Mouse (Mus musculus) left cerebral cortex, adult 2 months (tissue): Measurements from ENCODE around the gene Phospho1. TPM values are rescaled to one million over a fixed set of nuclear protein-coding genes. Genes with fewer than 3 reads are reported as not detected.
A peak's percentile ranks its signal among the peaks of the same experiment; 100 is the strongest.

Source experiments
- DNase-seq, 2 experiments: peaks; one replicate each; pipeline ENCODE4 v3.0.0; 2021 to 2022; ENCODE audit warnings: low spot score in 2 of 2, mixed read lengths in 1 of 2; ENCODE audit errors: extremely low spot score in 1 of 2
- H3K27ac ChIP-seq: fragments of 200-600 bp; 2 replicates; pipeline ENCODE4 v1.8.1; 2022
- H3K4me3 ChIP-seq: fragments of 200-600 bp; 2 replicates; pipeline ENCODE4 v1.8.1; 2022
- CTCF ChIP-seq: fragments of 200-600 bp; IDR thresholded peaks from 2 replicates; pipeline ENCODE4 v1.8.1; 2022; ENCODE audit warnings: antibody characterized with exemption, mild to moderate bottlenecking, moderate library complexity
- intact Hi-C: fragments of 180-260 bp; cut with DNase I; formaldehyde crosslinking; loops from one replicate; pipeline ENCODE4 v1.15.1; 2025
- total RNA-seq, 2 experiments: library from RNA; stranded (reverse); gene quantifications; 2 replicates each; pipeline ENCODE4 v1.2.3; 2021

Gene Phospho1
- total RNA-seq, 2 experiments from 2014 or later, result 75.1 to 80.4 TPM

DNA sequence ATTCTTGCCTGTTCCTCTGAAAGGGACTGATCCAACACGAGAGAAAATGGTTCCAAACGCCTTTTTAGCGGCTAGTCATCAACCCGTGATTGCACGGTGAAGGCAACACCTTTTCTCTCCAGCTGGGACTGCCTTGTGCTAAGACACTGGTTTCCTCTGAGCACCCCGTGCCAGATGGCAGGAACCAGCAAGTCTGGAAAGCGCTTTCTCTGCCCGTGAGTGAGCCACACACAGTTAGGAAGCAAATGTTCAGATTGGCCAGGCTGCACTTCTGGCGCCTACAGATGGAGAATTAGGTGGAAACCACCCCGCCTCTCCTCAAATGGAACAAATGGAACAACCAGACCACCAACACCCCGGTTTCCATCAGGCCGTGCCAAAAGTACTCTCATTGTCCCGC lies 32.5 kb upstream of the Phospho1 start:
- DNase-seq, result peak; percentile 24 to 36
- Histone ChIP-seq H3K27ac (no peak overlapping the region), H3K4me3 (no peak overlapping the region)
- intact Hi-C loops, result no loop called here
- TF ChIP-seq CTCF, result no peak

DNA sequence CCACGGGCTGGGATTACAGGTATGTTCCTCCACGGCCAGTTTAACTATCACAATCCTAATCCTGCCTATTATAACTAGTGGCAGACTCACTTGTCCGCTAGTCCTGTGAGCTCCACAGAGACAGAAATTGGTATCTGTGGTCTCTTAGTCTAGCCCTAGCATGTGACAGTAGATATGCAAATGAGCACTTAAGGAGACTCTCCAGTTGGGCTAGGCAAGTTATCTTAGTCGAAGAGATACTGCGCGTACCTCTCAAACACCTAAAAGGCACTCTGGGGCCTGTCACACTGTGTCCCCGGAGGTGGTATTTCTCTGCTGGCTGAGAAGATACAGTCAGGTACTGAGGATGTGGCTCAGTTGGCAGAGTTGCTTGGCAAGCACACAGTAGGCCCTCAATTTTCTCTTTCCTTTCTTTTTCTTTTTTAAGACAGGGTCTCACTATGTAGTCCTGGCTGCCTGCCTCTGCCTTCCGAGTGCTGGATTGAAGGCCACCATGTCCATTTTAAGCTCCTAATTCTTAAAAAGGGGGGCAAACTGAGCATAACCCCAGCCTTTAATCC lies 31.3 kb upstream of the Phospho1 start:
- no peak for DNase-seq
- no peak overlapping the region for H3K27ac ChIP-seq
- H3K4me3 ChIP-seq, result no peak overlapping the region
- no peak for TF ChIP-seq CTCF
- intact Hi-C loops, result no loop called here

DNA sequence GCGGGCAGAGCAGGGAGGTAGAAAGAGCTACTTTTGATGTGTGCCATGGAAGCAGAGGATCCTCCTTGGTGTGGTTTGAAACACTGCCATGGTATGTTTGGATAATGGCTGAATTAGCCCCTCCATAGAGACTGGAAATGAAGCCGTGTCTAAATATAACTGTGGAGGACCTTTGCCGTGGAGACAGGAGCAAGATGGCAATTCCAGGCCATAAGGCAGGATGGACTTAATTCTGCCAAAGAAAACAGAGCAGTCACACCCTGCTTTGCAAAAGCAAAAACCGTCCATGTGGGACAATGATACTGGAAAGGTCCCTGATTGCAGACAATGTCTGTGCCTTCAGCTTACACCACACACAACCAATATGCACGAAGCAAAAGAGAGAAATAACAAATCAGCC lies 30.1 kb upstream of the Phospho1 start:
- TF ChIP-seq CTCF, result no peak
- Histone ChIP-seq H3K27ac (no peak overlapping the region), H3K4me3 (no peak overlapping the region)
- DNase-seq, result no peak
- intact Hi-C loops, result no loop called here

DNA sequence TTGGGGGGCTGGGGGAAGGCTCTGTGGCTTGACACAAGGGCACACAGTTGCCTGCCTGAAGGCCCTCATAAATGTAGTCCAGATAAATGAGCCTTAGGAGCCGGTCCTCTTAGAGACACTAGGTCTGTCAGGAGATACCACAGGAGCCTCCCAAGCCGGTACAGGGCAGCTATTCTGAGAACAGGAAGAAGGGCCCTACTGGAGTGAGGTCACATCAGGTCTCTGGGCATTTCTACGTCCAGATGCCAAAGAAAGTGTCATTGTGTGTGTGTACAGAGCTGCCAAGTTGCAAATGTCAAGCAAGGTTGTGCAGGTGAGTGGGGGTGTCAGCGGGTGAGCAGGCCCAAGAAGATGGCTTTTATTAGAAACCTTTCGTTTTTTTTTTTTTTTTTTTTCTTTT lies 28.7 kb upstream of the Phospho1 start:
- TF ChIP-seq CTCF, result no peak
- intact Hi-C loops, result no loop called here
- DNase-seq, result no peak
- Histone ChIP-seq H3K4me3 (no peak overlapping the region), H3K27ac (no peak overlapping the region)

DNA sequence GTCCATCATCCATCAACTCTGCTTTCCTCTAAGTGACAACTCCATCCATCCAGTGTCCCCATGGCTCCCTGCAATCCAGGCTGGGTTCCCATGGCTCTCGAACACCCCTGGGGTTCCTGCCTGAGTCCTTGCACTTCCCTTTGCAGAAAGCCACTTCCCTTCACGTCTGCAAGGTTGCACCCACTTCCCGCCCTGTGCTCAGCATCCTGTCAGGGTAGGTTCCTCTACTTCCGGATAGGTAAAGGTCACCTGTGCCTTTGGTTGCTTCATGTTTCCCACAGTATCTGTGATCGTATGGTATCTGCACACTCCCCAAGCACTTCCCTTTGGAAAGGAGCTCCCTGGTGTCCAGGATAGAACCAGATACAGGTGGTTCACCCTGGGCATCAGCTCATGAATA lies 19.3 kb upstream of the Phospho1 start:
- intact Hi-C loops, result no loop called here
- Histone ChIP-seq H3K27ac (no peak overlapping the region), H3K4me3 (no peak overlapping the region)
- no peak for DNase-seq
- no peak for TF ChIP-seq CTCF

DNA sequence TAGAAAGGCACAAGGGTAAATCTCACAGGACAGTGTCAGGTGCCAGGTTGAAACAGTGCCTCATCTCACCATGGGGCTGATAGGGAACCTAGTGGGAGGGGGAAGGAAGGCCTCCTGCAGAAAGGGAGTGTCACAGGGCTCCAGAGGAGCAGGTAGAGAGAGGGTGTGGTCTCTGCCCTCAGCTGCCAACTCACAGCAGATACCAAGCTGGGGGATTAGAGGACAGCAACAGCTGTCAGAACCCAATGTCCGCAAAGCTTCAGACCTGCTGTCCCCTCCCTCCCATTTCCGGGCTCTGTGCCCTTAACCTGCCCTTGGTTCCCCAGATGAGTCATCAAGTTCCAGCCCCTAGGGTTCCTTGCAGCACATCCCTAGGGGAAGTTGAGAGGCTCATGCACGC lies 18.8 kb upstream of the Phospho1 start:
- no peak for TF ChIP-seq CTCF
- Histone ChIP-seq H3K27ac (no peak overlapping the region), H3K4me3 (no peak overlapping the region)
- intact Hi-C loops, result no loop called here
- DNase-seq, result no peak

DNA sequence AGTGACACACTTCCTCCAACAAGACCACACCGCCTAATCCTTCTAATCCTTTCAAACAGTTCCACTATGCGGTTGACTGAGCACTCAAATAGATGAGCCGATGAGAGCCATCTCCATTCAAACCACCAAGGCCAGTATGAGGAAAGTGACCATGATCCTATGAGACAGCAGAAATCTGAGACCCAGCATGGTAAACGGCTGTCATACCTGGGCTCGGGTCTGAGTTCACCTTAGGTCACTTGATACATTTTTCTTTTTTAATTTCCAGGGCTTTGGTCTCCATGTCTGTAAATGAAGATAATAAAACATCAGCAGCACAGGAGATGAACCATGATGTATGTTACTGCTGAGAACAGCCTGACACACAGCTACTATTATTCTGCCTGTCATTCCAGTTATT lies 16.4 kb upstream of the Phospho1 start:
- DNase-seq, result no peak
- H3K4me3 ChIP-seq, result no peak overlapping the region
- TF ChIP-seq CTCF, result no peak
- H3K27ac ChIP-seq, result no peak overlapping the region
- intact Hi-C loops, result no loop called here

DNA sequence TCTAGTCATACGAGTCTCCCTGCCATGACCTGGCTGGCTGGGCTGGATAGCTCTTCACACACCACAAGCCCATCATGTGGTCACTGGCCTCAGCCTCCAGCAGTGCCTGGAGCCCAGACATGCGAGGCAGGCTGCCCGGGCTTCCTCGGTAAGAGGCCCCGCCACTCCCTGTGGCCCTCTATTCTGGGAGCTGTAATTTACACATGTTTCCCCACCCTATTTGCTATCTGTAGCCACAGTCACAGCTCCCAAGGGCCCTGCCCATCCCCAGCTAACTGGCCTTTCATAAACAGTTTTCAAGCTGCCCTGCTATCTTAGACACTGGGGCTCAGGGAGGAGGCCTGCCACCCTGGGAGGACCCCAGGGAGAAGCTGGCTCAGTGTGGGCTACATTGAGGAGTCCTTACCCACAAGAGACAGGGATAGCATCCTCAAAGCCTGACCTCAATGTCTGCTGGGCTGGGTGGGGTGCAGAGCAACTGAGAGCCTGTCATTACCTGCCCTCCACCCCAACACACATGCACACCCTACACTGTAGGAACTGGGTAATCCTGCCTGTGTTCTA lies 15.8 kb upstream of the Phospho1 start:
- DNase-seq, result no peak
- intact Hi-C loops, result no loop called here
- Histone ChIP-seq H3K4me3 (no peak overlapping the region), H3K27ac (no peak overlapping the region)
- no peak for TF ChIP-seq CTCF

DNA sequence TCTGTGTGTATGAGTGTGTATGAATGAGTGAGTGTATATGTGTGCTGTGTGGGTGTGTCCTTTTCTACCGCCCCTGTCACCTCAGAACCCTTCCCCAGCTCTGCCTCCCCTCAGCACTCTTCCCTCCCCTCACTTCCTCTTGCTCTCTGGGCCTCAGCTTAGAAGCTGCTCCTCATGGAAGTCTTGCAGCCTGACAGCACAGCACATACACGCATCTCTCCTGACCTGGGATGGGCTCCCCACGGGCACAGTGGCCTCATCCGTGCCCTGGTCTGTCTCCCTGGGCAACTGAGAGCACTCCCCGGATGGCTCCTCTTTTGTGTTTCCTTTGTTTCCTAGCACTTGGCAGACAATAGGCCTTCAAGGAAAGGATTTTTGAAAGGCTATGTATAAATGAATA lies 14.7 kb upstream of the Phospho1 start:
- Histone ChIP-seq H3K4me3 (no peak overlapping the region), H3K27ac (no peak overlapping the region)
- DNase-seq, result no peak
- TF ChIP-seq CTCF, result no peak
- intact Hi-C loops, result no loop called here

DNA sequence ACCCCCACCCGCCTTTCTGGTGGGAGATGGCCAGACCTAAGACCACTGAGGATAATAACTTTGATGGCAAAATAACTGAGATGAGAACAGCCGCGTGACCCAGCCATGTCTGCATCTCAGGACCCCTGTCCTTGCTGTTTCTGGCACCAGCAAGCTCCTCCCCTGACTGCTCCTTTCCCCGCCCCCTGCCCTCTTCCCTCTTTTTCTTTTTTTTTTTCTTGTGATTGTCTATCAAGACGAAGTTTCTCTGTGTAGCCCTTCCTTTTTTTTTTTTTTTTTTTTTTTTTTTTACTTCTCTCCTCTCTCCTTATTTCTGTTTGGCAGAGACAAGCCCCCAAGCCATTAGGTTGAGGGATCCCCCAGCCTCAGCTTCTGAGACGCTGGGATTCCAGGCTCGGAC lies 13.5 kb upstream of the Phospho1 start:
- Histone ChIP-seq H3K27ac (no peak overlapping the region), H3K4me3 (no peak overlapping the region)
- DNase-seq, result no peak
- no peak for TF ChIP-seq CTCF
- intact Hi-C loops, result no loop called here

DNA sequence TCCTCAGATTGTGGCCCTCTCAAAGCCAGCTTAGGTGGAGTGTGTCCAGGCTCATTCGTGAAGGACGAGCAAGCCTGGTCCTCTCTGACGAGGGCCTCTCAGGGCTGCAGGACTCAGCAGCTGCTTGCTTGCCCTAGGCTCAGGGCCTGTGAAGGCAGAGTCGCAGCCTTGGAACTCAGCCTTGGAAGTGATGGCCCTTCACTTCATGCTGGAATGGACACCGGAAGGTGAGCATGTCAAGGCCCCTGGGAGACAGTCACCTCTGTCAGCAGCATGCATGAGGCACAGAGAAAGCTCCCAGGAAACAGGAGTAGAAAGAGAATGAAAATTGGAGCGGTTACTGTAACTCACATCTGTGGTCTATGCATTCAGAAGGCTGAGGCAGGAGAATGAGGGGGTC lies 12.6 kb upstream of the Phospho1 start:
- intact Hi-C loops, result no loop called here
- TF ChIP-seq CTCF, result no peak
- DNase-seq, result no peak
- H3K27ac ChIP-seq, result no peak overlapping the region
- H3K4me3 ChIP-seq, result no peak overlapping the region

DNA sequence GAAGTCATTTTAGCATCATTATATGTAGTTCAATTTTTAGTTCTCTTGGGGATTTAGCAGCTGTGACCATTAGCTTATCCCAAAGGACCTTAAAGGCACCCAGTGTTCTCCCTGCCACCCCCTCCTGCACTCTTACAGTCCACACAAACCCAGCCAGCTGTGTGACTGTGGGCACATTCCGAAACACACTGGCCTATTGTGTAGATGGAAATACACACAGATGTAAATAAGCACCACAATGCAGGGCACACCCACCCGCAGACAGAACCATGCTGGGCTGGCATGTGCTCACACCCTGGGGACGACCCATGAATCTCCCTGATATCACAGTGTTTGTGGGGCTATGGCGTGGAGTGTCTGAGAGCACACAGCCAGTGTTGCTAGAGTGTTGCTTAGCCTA lies 12.1 kb upstream of the Phospho1 start:
- TF ChIP-seq CTCF, result no peak
- intact Hi-C loops, result no loop called here
- no peak for DNase-seq
- H3K27ac ChIP-seq, result no peak overlapping the region
- no peak overlapping the region for H3K4me3 ChIP-seq

DNA sequence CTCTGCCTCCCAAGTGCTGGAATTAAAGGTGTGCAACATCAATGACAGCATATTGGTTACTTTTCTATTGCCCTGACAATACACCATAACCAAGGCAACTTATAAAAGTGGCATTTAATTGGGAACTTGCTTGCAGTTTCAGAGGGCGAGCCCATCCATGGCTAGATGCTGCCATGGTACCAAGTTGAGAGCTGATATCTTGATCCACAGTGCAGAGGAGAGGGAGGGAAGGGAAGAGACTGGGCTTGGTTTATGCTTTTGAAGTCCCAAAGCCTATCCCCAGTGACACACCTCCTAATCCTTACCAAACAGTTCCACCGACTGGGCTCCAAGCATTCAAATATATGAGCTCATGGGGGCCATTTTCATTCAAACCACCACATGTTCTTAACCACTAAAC lies 10.2 kb upstream of the Phospho1 start:
- Histone ChIP-seq H3K4me3 (no peak overlapping the region), H3K27ac (no peak overlapping the region)
- DNase-seq, result no peak
- intact Hi-C loops, result no loop called here
- no peak for TF ChIP-seq CTCF
